Mouse (Mus musculus) lung, postnatal 0 days (tissue): ENCODE results near the gene Eps8l1.
A peak's percentile ranks its signal among the peaks of the same experiment; 100 is the strongest.

ENCODE experiments used
- CTCF ChIP-seq: IDR thresholded peaks from 2 replicates; pipeline ENCODE4 v1.5.1; 2016; ENCODE audit warnings: antibody characterized with exemption, mild to moderate bottlenecking
- EP300 ChIP-seq: IDR thresholded peaks from 2 replicates; pipeline ENCODE4 v1.6.1; 2016; ENCODE audit warnings: antibody characterized with exemption, mild to moderate bottlenecking, control low read depth

GRCm38 (mm10) chr7:4513236-4513635 is 52.8 kb downstream of the Eps8l1 start:
- TF ChIP-seq CTCF (peak; percentile 92), EP300 (no peak)
